Comparison of ENCODE assay signal across 8 mouse cellular contexts in genomic region chr14:7952610-7953254, GRCm38 (mm10). TPM values are rescaled to one million over a fixed set of nuclear protein-coding genes. Genes with fewer than 3 reads are reported as not detected.
DNase-seq lines count a peak whose midpoint lies in the region; ATAC-seq and TF ChIP-seq lines count a peak whose summit lies in the region.

No protein-coding gene starts in this region.

- no peak for ATAC-seq in hindbrain, embryonic 15.5 days (ENCODE audit: low FRiP score, low read depth)
- no peak for ATAC-seq in hindbrain, embryonic 11.5 days (ENCODE audit: low FRiP score)
- ATAC-seq in embryonic facial prominence, embryonic 13.5 days (ENCODE audit: insufficient number of reproducible peaks, insufficient read depth, low FRiP score, low TSS enrichment, low read depth) = no peak
- peak; percentile 88 for ATAC-seq in intestine, embryonic 16.5 days
- peak; percentile 96 for ATAC-seq in liver, postnatal 0 days

- H3K27me3 ChIP-seq in hindbrain, embryonic 15.5 days = no peaks in the 10 kb centered on the region
- H3K27me3 ChIP-seq in hindbrain, embryonic 11.5 days (ENCODE audit: control insufficient read depth, insufficient read depth, low read length) = no peaks in the 10 kb centered on the region
- H3K27me3 ChIP-seq in embryonic facial prominence, embryonic 13.5 days = no peaks in the 10 kb centered on the region
- no peaks in the 10 kb centered on the region for H3K27me3 ChIP-seq in intestine, embryonic 16.5 days (replicated peaks; ENCODE audit: control insufficient read depth, insufficient read depth, low read length)
- no peaks in the 10 kb centered on the region for H3K27me3 ChIP-seq in liver, postnatal 0 days (ENCODE audit: insufficient read depth, low read length)

- H3K4me1 ChIP-seq in hindbrain, embryonic 15.5 days (replicated peaks) = no peaks in the 10 kb centered on the region; the same call in 1 of the 2 replicates
- H3K4me1 ChIP-seq in hindbrain, embryonic 11.5 days (replicated peaks; ENCODE audit: control insufficient read depth, insufficient read depth, low read length) = no peaks in the 10 kb centered on the region
- 0 out of 2 replicates have a peak, but pooled peaks cover 11% of the 10 kb centered on the region for H3K4me1 ChIP-seq in embryonic facial prominence, embryonic 13.5 days
- peaks cover 18% of the 10 kb centered on the region for H3K4me1 ChIP-seq in intestine, embryonic 16.5 days (ENCODE audit: control insufficient read depth, insufficient read depth, low read length)
- H3K4me1 ChIP-seq in liver, postnatal 0 days (ENCODE audit: insufficient read depth) = peaks cover 10% of the 10 kb centered on the region

- no peak overlapping the region for H3K4me2 ChIP-seq in hindbrain, embryonic 15.5 days
- no peak overlapping the region for H3K4me2 ChIP-seq in hindbrain, embryonic 11.5 days (replicated peaks; ENCODE audit: low read depth, low read length)
- H3K4me2 ChIP-seq in embryonic facial prominence, embryonic 13.5 days = no peak overlapping the region
- H3K4me2 ChIP-seq in intestine, embryonic 16.5 days (ENCODE audit: low read depth, low read length) = 0 out of 2 replicates have a peak overlapping the region, but pooled peaks have one; percentile 9
- H3K4me2 ChIP-seq in liver, postnatal 0 days (ENCODE audit: low read depth, low read length) = peak overlapping the region; percentile 22

- TF ChIP-seq CTCF in liver, postnatal 0 days (IDR thresholded peaks at IDR 0.05; ENCODE audit: low read depth) = no peak

- peak overlapping the region; percentile 37 for H3K27ac ChIP-seq in hindbrain, embryonic 15.5 days (replicated peaks)
- H3K27ac ChIP-seq in hindbrain, embryonic 11.5 days (ENCODE audit: low read depth, low read length) = no peak overlapping the region
- H3K27ac ChIP-seq in embryonic facial prominence, embryonic 13.5 days = 0 out of 2 replicates have a peak overlapping the region, but pooled peaks have one; percentile 18
- H3K27ac ChIP-seq in intestine, embryonic 16.5 days (ENCODE audit: low read length) = peak overlapping the region; percentile 77
- peak overlapping the region; percentile 80 for H3K27ac ChIP-seq in liver, postnatal 0 days (ENCODE audit: low read depth)

- H3K4me3 ChIP-seq in hindbrain, embryonic 15.5 days = no peak overlapping the region
- no peak overlapping the region for H3K4me3 ChIP-seq in hindbrain, embryonic 11.5 days (ENCODE audit: low read depth, low read length)
- no peak overlapping the region for H3K4me3 ChIP-seq in embryonic facial prominence, embryonic 13.5 days
- no peak overlapping the region for H3K4me3 ChIP-seq in intestine, embryonic 16.5 days (ENCODE audit: low read length)
- H3K4me3 ChIP-seq in liver, postnatal 0 days (ENCODE audit: low read depth, low read length) = no peak overlapping the region

- no peak for DNase-seq in hindbrain, embryonic 11.5 days (ENCODE audit: low spot score)
- peak; percentile 81 for DNase-seq in liver, postnatal 0 days
- peak; percentile 63 for DNase-seq in testis, postnatal 10 days (ENCODE audit: low spot score)
- no peak for DNase-seq in layer of hippocampus, adult 9-10 months (ENCODE audit: low spot score)
- DNase-seq in cerebellum, adult 11 months = no peak

- no peak overlapping the region for H3K9ac ChIP-seq in hindbrain, embryonic 15.5 days
- H3K9ac ChIP-seq in hindbrain, embryonic 11.5 days (ENCODE audit: low read depth, low read length) = no peak overlapping the region
- no peak overlapping the region for H3K9ac ChIP-seq in embryonic facial prominence, embryonic 13.5 days
- peak overlapping the region; percentile 57 for H3K9ac ChIP-seq in intestine, embryonic 16.5 days (ENCODE audit: low read depth, low read length)
- H3K9ac ChIP-seq in liver, postnatal 0 days (replicated peaks) = no peak overlapping the region; the same call in 1 of the 2 replicates

- no peaks in the 10 kb centered on the region for H3K9me3 ChIP-seq in hindbrain, embryonic 15.5 days
- H3K9me3 ChIP-seq in hindbrain, embryonic 11.5 days (ENCODE audit: control insufficient read depth, low read length) = no peaks in the 10 kb centered on the region
- no peaks in the 10 kb centered on the region for H3K9me3 ChIP-seq in embryonic facial prominence, embryonic 13.5 days
- H3K9me3 ChIP-seq in intestine, embryonic 16.5 days (ENCODE audit: control insufficient read depth, low read length) = no peaks in the 10 kb centered on the region
- no peaks in the 10 kb centered on the region for H3K9me3 ChIP-seq in liver, postnatal 0 days (ENCODE audit: low read length)

- peaks cover 28% of the 10 kb centered on the region for H3K36me3 ChIP-seq in hindbrain, embryonic 15.5 days
- H3K36me3 ChIP-seq in hindbrain, embryonic 11.5 days (ENCODE audit: control insufficient read depth, insufficient read depth, low read length) = no peaks in the 10 kb centered on the region
- peaks cover 44% of the 10 kb centered on the region for H3K36me3 ChIP-seq in embryonic facial prominence, embryonic 13.5 days
- peaks cover 8% of the 10 kb centered on the region; the same call in 1 of the 2 replicates for H3K36me3 ChIP-seq in intestine, embryonic 16.5 days (ENCODE audit: control insufficient read depth, insufficient read depth, low read length)
- H3K36me3 ChIP-seq in liver, postnatal 0 days (replicated peaks; ENCODE audit: insufficient read depth, low read length) = 0 out of 2 replicates have a peak, but pooled peaks cover 4% of the 10 kb centered on the region

- no peak for TF ChIP-seq EP300 in liver, postnatal 0 days (IDR thresholded peaks at IDR 0.05; ENCODE audit: low read depth)

- 40% methylated on average over 12 of the region's 12 CpGs for WGBS in hindbrain, embryonic 15.5 days
- 31% methylated on average over 12 of the region's 12 CpGs for WGBS in hindbrain, embryonic 11.5 days
- 30% methylated on average over 12 of the region's 12 CpGs for WGBS in embryonic facial prominence, embryonic 13.5 days
- 18% methylated on average over 12 of the region's 12 CpGs for WGBS in intestine, embryonic 16.5 days
- 36% methylated on average over 12 of the region's 12 CpGs for WGBS in liver, postnatal 0 days (ENCODE audit: insufficient replicate concordance)

RNA-seq across cellular contexts. Expression of gene Gm45521, which starts 4.4 kb away (rescaled TPM):
- polyA plus RNA-seq in hindbrain, embryonic 15.5 days (2015; fragmentation: Nextera tagmentation; extraction: Ambion mirVana) = not detected in 2 replicates
- 0.63 TPM in 1 of 2 replicates, not detected in the other for polyA plus RNA-seq in hindbrain, embryonic 11.5 days (2014; fragmentation: Nextera tagmentation; extraction: Ambion mirVana)
- not detected in 2 replicates for polyA plus RNA-seq in embryonic facial prominence, embryonic 13.5 days (2015; fragmentation: Nextera tagmentation; extraction: Ambion mirVana)
- polyA plus RNA-seq in intestine, embryonic 16.5 days (2015; fragmentation: Nextera tagmentation; extraction: Ambion mirVana) = not detected in 2 replicates
- not detected in 2 replicates for polyA plus RNA-seq in liver, postnatal 0 days (2015; fragmentation: Nextera tagmentation; extraction: Ambion mirVana)

RNA-seq across cellular contexts. Expression of gene Dnase1l3, which starts 41.6 kb away (rescaled TPM):
- polyA plus RNA-seq in hindbrain, embryonic 15.5 days (2015; fragmentation: Nextera tagmentation; extraction: Ambion mirVana) = 0.04 and 0.12 TPM in 2 replicates
- 0.03 TPM in 1 of 2 replicates, not detected in the other for polyA plus RNA-seq in hindbrain, embryonic 11.5 days (2014; fragmentation: Nextera tagmentation; extraction: Ambion mirVana)
- 0.10 and 0.15 TPM in 2 replicates for polyA plus RNA-seq in embryonic facial prominence, embryonic 13.5 days (2015; fragmentation: Nextera tagmentation; extraction: Ambion mirVana)
- polyA plus RNA-seq in intestine, embryonic 16.5 days (2015; fragmentation: Nextera tagmentation; extraction: Ambion mirVana) = 1.7 and 1.9 TPM in 2 replicates
- 12.1 and 13.2 TPM in 2 replicates for polyA plus RNA-seq in liver, postnatal 0 days (2015; fragmentation: Nextera tagmentation; extraction: Ambion mirVana)

RNA-seq across cellular contexts. Expression of gene Abhd6, which starts 50.0 kb away (rescaled TPM):
- polyA plus RNA-seq in hindbrain, embryonic 15.5 days (2015; fragmentation: Nextera tagmentation; extraction: Ambion mirVana) = 34.5 and 36.1 TPM in 2 replicates
- polyA plus RNA-seq in hindbrain, embryonic 11.5 days (2014; fragmentation: Nextera tagmentation; extraction: Ambion mirVana) = 15.3 and 16.1 TPM in 2 replicates
- 23.9 and 24.2 TPM in 2 replicates for polyA plus RNA-seq in embryonic facial prominence, embryonic 13.5 days (2015; fragmentation: Nextera tagmentation; extraction: Ambion mirVana)
- polyA plus RNA-seq in intestine, embryonic 16.5 days (2015; fragmentation: Nextera tagmentation; extraction: Ambion mirVana) = 12.5 and 14.1 TPM in 2 replicates
- polyA plus RNA-seq in liver, postnatal 0 days (2015; fragmentation: Nextera tagmentation; extraction: Ambion mirVana) = 29.8 and 34.0 TPM in 2 replicates

Comparison
In these comparisons a context has a peak if more than half of its experiments do, and no peak if none do; other contexts are left out.
1. ATAC-seq: peak in intestine, embryonic 16.5 days (single experiment) and liver, postnatal 0 days (single experiment); none in hindbrain, embryonic 15.5 days (single experiment), hindbrain, embryonic 11.5 days (single experiment) and embryonic facial prominence, embryonic 13.5 days (single experiment).
2. H3K4me2 ChIP-seq: peak in intestine, embryonic 16.5 days (single experiment) and liver, postnatal 0 days (single experiment); none in hindbrain, embryonic 15.5 days (single experiment), hindbrain, embryonic 11.5 days (single experiment) and embryonic facial prominence, embryonic 13.5 days (single experiment).
3. DNase-seq: peak in liver, postnatal 0 days (single experiment) and testis, postnatal 10 days (single experiment); none in hindbrain, embryonic 11.5 days (single experiment), layer of hippocampus, adult 9-10 months (single experiment) and cerebellum, adult 11 months (single experiment).